Mouse (Mus musculus): ENCODE results near the gene Eif2a. TPM values are rescaled to one million over a fixed set of nuclear protein-coding genes. Genes with fewer than 3 reads are reported as not detected.
A peak's percentile ranks its signal among the peaks of the same experiment; 100 is the strongest.

The Eif2a gene
- polyA plus RNA-seq (2015; fragmentation: Nextera tagmentation; extraction: Ambion mirVana) = 55.5 and 55.6 TPM in 2 replicates

- H3K27me3 ChIP-seq = no peaks in the 10 kb centered on the region
- H3K27ac ChIP-seq = peak within 1 kb of the TSS; percentile 85
- under 1% methylated on average over 57 of the region's 57 CpGs for WGBS
- H3K36me3 ChIP-seq = peaks cover 19% of the 10 kb centered on the region
- peak within 1 kb of the TSS; percentile 59 for H3K4me2 ChIP-seq
- H3K9ac ChIP-seq = peak within 1 kb of the TSS; percentile 87
- peaks cover 18% of the 10 kb centered on the region for H3K4me1 ChIP-seq
- peak within 1 kb of the TSS; percentile 72 for H3K4me3 ChIP-seq
- H3K9me3 ChIP-seq = no peaks in the 10 kb centered on the region
- peak; percentile 100 for ATAC-seq (ENCODE audit: borderline replicate concordance, extremely low read depth, low FRiP score, low TSS enrichment)
These were observed at the start of gene Eif2a, which contains the start of gene Serp1 for GRCm38 (mm10) chr3:58525652-58526407. Gene Eif2a, plus strand, starts transcription at chr3:58525821. Gene Serp1, minus strand, starts transcription at chr3:58525892.

GRCm38 (mm10) chr3:58478755-58479455, 46.7 kb upstream of the Eif2a start:
- Histone ChIP-seq H3K27me3 (no peaks in the 10 kb centered on the region), H3K4me2 (no peak overlapping the region), H3K4me3 (no peak overlapping the region), H3K27ac (no peak overlapping the region), H3K9ac (no peak overlapping the region), H3K9me3 (no peaks in the 10 kb centered on the region), H3K4me1 (no peaks in the 10 kb centered on the region), H3K36me3 (no peaks in the 10 kb centered on the region)
- ATAC-seq (ENCODE audit: borderline replicate concordance, extremely low read depth, low FRiP score, low TSS enrichment) = no peak
- WGBS = 81% methylated on average over 2 of the region's 2 CpGs

- Histone ChIP-seq H3K4me2 (no peak overlapping the region), H3K9me3 (no peaks in the 10 kb centered on the region), H3K36me3 (no peaks in the 10 kb centered on the region), H3K4me1 (no peaks in the 10 kb centered on the region), H3K4me3 (no peak overlapping the region), H3K9ac (no peak overlapping the region), H3K27me3 (no peaks in the 10 kb centered on the region), H3K27ac (no peak overlapping the region)
- 64% methylated on average over 7 of the region's 7 CpGs for WGBS
- ATAC-seq (ENCODE audit: borderline replicate concordance, extremely low read depth, low FRiP score, low TSS enrichment) = no peak
These were observed 39.7 kb upstream of the Eif2a start for GRCm38 (mm10) chr3:58485883-58486282.

- 60% methylated on average over 3 of the region's 3 CpGs for WGBS
- no peaks in the 10 kb centered on the region for H3K27me3 ChIP-seq
- H3K4me1 ChIP-seq = no peaks in the 10 kb centered on the region
- no peak overlapping the region for H3K4me3 ChIP-seq
- no peak overlapping the region for H3K4me2 ChIP-seq
- no peaks in the 10 kb centered on the region for H3K9me3 ChIP-seq
- no peak for ATAC-seq (ENCODE audit: borderline replicate concordance, extremely low read depth, low FRiP score, low TSS enrichment)
- H3K27ac ChIP-seq = no peak overlapping the region
- H3K36me3 ChIP-seq = no peaks in the 10 kb centered on the region
- no peak overlapping the region for H3K9ac ChIP-seq
These were observed 38.5 kb upstream of the Eif2a start for GRCm38 (mm10) chr3:58487121-58487520.

- Histone ChIP-seq H3K36me3 (no peaks in the 10 kb centered on the region), H3K9ac (no peak overlapping the region), H3K9me3 (no peaks in the 10 kb centered on the region), H3K4me3 (no peak overlapping the region), H3K27ac (no peak overlapping the region), H3K4me1 (no peaks in the 10 kb centered on the region), H3K27me3 (no peaks in the 10 kb centered on the region), H3K4me2 (no peak overlapping the region)
- 72% methylated on average over 6 of the region's 8 CpGs for WGBS
- ATAC-seq (ENCODE audit: borderline replicate concordance, extremely low read depth, low FRiP score, low TSS enrichment) = no peak
These were observed 37.4 kb upstream of the Eif2a start for GRCm38 (mm10) chr3:58487999-58488775.

- WGBS = 71% methylated on average over 7 of the region's 7 CpGs
These were observed 34.8 kb upstream of the Eif2a start for GRCm38 (mm10) chr3:58490787-58491186.

GRCm38 (mm10) chr3:58493621-58494020, 32.0 kb upstream of the Eif2a start:
- no peaks in the 10 kb centered on the region for H3K9me3 ChIP-seq
- H3K36me3 ChIP-seq = no peaks in the 10 kb centered on the region
- H3K27me3 ChIP-seq = no peaks in the 10 kb centered on the region
- H3K9ac ChIP-seq = no peak overlapping the region
- H3K4me2 ChIP-seq = no peak overlapping the region
- H3K4me1 ChIP-seq = no peaks in the 10 kb centered on the region
- no peak overlapping the region for H3K4me3 ChIP-seq
- ATAC-seq (ENCODE audit: borderline replicate concordance, extremely low read depth, low FRiP score, low TSS enrichment) = no peak
- no peak overlapping the region for H3K27ac ChIP-seq
- 74% methylated on average over 4 of the region's 4 CpGs for WGBS

More at GRCm38 (mm10) chr3:58490787-58491186, 34.8 kb upstream of the Eif2a start:
- no peaks in the 10 kb centered on the region for H3K4me1 ChIP-seq
- no peak overlapping the region for H3K4me2 ChIP-seq
- no peaks in the 10 kb centered on the region for H3K27me3 ChIP-seq
- ATAC-seq (ENCODE audit: borderline replicate concordance, extremely low read depth, low FRiP score, low TSS enrichment) = no peak
- no peak overlapping the region for H3K9ac ChIP-seq
- H3K36me3 ChIP-seq = no peaks in the 10 kb centered on the region
- no peak overlapping the region for H3K27ac ChIP-seq
- H3K9me3 ChIP-seq = no peaks in the 10 kb centered on the region
- H3K4me3 ChIP-seq = no peak overlapping the region

GRCm38 (mm10) chr3:58501961-58502360, 23.7 kb upstream of the Eif2a start:
- H3K4me2 ChIP-seq = no peak overlapping the region
- H3K9ac ChIP-seq = no peak overlapping the region
- WGBS = 45% methylated on average over 2 of the region's 2 CpGs
- no peaks in the 10 kb centered on the region for H3K9me3 ChIP-seq
- no peak for ATAC-seq (ENCODE audit: borderline replicate concordance, extremely low read depth, low FRiP score, low TSS enrichment)
- H3K4me3 ChIP-seq = no peak overlapping the region
- no peaks in the 10 kb centered on the region for H3K4me1 ChIP-seq
- no peak overlapping the region for H3K27ac ChIP-seq
- no peaks in the 10 kb centered on the region for H3K36me3 ChIP-seq
- no peaks in the 10 kb centered on the region for H3K27me3 ChIP-seq

- H3K27me3 ChIP-seq = no peaks in the 10 kb centered on the region
- no peak overlapping the region for H3K4me3 ChIP-seq
- 55% methylated on average over 3 of the region's 3 CpGs for WGBS
- no peak overlapping the region for H3K9ac ChIP-seq
- ATAC-seq (ENCODE audit: borderline replicate concordance, extremely low read depth, low FRiP score, low TSS enrichment) = no peak
- H3K36me3 ChIP-seq = no peaks in the 10 kb centered on the region
- no peaks in the 10 kb centered on the region for H3K9me3 ChIP-seq
- no peaks in the 10 kb centered on the region for H3K4me1 ChIP-seq
- H3K27ac ChIP-seq = no peak overlapping the region
- no peak overlapping the region for H3K4me2 ChIP-seq
These were observed 21.8 kb upstream of the Eif2a start for GRCm38 (mm10) chr3:58503720-58504333.

- H3K4me3 ChIP-seq = no peak overlapping the region
- H3K9me3 ChIP-seq = no peaks in the 10 kb centered on the region
- no peak overlapping the region for H3K4me2 ChIP-seq
- H3K36me3 ChIP-seq = no peaks in the 10 kb centered on the region
- H3K9ac ChIP-seq = no peak overlapping the region
- no peak overlapping the region for H3K27ac ChIP-seq
- ATAC-seq (ENCODE audit: borderline replicate concordance, extremely low read depth, low FRiP score, low TSS enrichment) = no peak
- no peaks in the 10 kb centered on the region for H3K27me3 ChIP-seq
- no peaks in the 10 kb centered on the region for H3K4me1 ChIP-seq
These were observed 20.9 kb upstream of the Eif2a start for GRCm38 (mm10) chr3:58504676-58505075.

- H3K27ac ChIP-seq = no peak overlapping the region
- H3K9ac ChIP-seq = no peak overlapping the region
- no peak overlapping the region for H3K4me2 ChIP-seq
- ATAC-seq (ENCODE audit: borderline replicate concordance, extremely low read depth, low FRiP score, low TSS enrichment) = no peak
- H3K27me3 ChIP-seq = no peaks in the 10 kb centered on the region
- H3K4me1 ChIP-seq = no peaks in the 10 kb centered on the region
- no peak overlapping the region for H3K4me3 ChIP-seq
- H3K36me3 ChIP-seq = no peaks in the 10 kb centered on the region
- 81% methylated on average over 7 of the region's 7 CpGs for WGBS
- H3K9me3 ChIP-seq = no peaks in the 10 kb centered on the region
These were observed 17.4 kb upstream of the Eif2a start for GRCm38 (mm10) chr3:58508020-58508750.
